Mouse (Mus musculus) stomach, embryonic 14.5 days (tissue): ENCODE measurements around the gene Pola2. TPM values are rescaled to one million over a fixed set of nuclear protein-coding genes. Genes with fewer than 3 reads are reported as not detected.

ENCODE experiments used
- ATAC-seq: fragments of 200-750 bp; cut with Nextera tagmentation; 2 replicates; pipeline ENCODE4 v1.8.0; 2017; ENCODE audit warnings: low read depth, moderate TSS enrichment; ENCODE audit not compliant: insufficient number of reproducible peaks, insufficient read depth, low FRiP score
- H3K27ac ChIP-seq: fragments of 300-500 bp; sonication (generic); 2 replicates; pipeline ENCODE4 v1.5.1; 2014; ENCODE audit warnings: mild to moderate bottlenecking, low read length, moderate library complexity, mixed read lengths
- H3K27me3 ChIP-seq: fragments of 300-500 bp; sonication (generic); 2 replicates; pipeline ENCODE4 v1.6.1; 2014; ENCODE audit warnings: low read length, control low read depth, mixed read lengths; ENCODE audit not compliant: control insufficient read depth, insufficient read depth
- H3K36me3 ChIP-seq: fragments of 300-500 bp; sonication (generic); 2 replicates; pipeline ENCODE4 v1.6.1; 2014; ENCODE audit warnings: mild to moderate bottlenecking, control low read depth, low read length, moderate library complexity, mixed read lengths; ENCODE audit not compliant: control insufficient read depth, insufficient read depth
- H3K4me1 ChIP-seq: fragments of 300-500 bp; sonication (generic); 2 replicates; pipeline ENCODE4 v1.6.1; 2014; ENCODE audit warnings: low read length, control low read depth, mixed read lengths; ENCODE audit not compliant: control insufficient read depth, insufficient read depth
- H3K4me2 ChIP-seq: fragments of 300-500 bp; sonication (generic); replicated peaks from 2 replicates; pipeline ENCODE4 v1.6.1; 2014; ENCODE audit warnings: low read depth, low read length, control low read depth
- H3K4me3 ChIP-seq: fragments of 300-500 bp; sonication (generic); 2 replicates; pipeline ENCODE4 v1.5.1; 2014; ENCODE audit warnings: low read depth, low read length, control low read depth
- H3K9ac ChIP-seq: fragments of 300-500 bp; sonication (generic); replicated peaks from 2 replicates; pipeline ENCODE4 v1.6.1; 2014; ENCODE audit warnings: low read depth, mild to moderate bottlenecking, control low read depth, low read length, moderate library complexity, mixed read lengths
- H3K9me3 ChIP-seq: fragments of 300-500 bp; sonication (generic); 2 replicates; pipeline ENCODE4 v1.6.1; 2016; ENCODE audit warnings: low read depth, low read length, control low read depth; ENCODE audit not compliant: control insufficient read depth
- WGBS: fragments of 180-500 bp; shearing (Covaris S2); extraction: QIAGEN DNeasy Blood & Tissue Kit; methylation state at CpG from one replicate; pipeline ENCODE4 v1.1.7; 2014; 5-methylcytosine and 5-hydroxymethylcytosine counted together
- polyA plus RNA-seq: library from polyadenylated mRNA; unstranded; fragments of >200 nt; fragmentation: Nextera tagmentation; extraction: Ambion mirVana; gene quantifications from 2 replicates; pipeline ENCODE4 v1.2.1, GENCODE M21; 2014

The Pola2 gene
- polyA plus RNA-seq, 1 experiment from 2014 or later, result 73.2 TPM

DNA sequence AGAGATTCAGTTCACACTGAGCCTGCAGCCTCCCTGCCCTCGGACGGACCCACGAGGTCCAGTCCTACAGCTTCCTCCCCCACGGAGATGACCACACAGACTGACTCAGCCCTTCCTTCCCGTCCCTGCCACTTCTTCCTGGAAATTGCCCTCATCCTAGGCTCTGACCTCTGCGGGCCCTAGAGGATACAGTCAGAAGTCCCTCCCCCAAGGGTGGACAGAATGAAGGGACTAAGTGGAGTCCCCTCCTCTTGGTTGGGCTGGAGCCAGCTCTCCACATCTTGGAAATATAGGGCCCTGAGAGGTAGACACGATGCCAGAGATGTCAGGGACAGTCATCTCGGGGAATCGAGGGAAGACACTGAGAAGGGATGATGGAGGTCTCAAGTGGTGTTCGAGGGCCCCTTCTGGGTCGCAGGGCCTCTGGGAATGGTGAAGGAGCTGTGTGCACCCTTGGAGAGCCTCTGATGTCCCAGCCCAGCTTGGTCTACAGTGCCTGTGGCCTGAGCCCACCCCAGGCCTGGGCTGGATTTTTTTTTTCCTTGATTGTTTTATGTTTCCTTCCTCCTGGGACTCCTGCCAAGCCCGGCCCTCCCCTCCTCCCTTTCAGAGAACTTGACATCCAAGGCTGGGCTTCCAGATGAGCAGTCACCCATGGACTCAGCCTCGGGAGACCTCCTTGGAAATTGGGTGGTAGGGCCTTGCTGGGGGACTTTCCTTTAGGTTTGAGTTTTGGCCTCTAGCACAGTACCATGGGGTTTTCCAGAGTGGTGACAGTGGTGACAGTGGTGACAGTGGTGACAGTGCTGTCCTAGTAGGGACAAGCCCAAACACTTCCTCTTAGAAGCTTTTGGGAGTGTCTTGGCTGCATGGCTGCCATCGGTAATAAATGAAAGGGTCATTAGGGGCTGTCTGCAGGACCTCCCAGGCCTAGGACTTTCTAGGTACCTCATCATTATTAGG is 34.1 kb downstream of the Pola2 start:
- H3K27me3 ChIP-seq, result no peaks in the 10 kb centered on the region
- H3K27ac ChIP-seq, result peak overlapping the region; percentile 66
- H3K4me1 ChIP-seq, result peaks cover 16% of the 10 kb centered on the region
- no peak overlapping the region for H3K4me2 ChIP-seq
- no peak overlapping the region for H3K9ac ChIP-seq
- no peaks in the 10 kb centered on the region for H3K36me3 ChIP-seq
- peak; percentile 38; the same call in 1 of the 2 replicates for ATAC-seq
- H3K4me3 ChIP-seq, result no peak overlapping the region
- H3K9me3 ChIP-seq, result no peaks in the 10 kb centered on the region
- WGBS, result 48% methylated on average over 14 of the region's 14 CpGs

DNA sequence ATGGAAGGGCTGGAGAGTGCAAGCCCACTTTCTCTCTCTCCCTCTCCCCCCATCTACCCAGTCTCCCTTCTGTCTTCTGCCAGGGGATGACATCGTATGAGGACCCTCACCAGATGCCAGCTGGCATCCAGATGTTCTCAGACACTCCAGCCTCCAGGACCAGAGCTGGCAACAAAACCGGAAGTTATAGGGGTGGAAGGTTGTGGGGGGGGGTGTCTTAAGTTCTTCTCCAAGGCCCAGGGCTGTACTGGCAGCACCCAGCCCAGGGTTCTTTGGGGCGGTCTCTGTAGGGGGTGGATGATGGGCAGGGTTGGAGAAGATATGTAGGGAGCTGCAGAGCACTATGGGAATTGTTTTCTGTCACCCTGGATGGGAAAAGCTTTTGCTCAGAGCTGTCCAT is 35.5 kb downstream of the Pola2 start:
- WGBS, result 69% methylated on average over 3 of the region's 3 CpGs
- no peak overlapping the region for H3K9ac ChIP-seq
- H3K27me3 ChIP-seq, result no peaks in the 10 kb centered on the region
- no peak overlapping the region for H3K4me2 ChIP-seq
- ATAC-seq, result no peak
- no peak overlapping the region for H3K27ac ChIP-seq
- no peaks in the 10 kb centered on the region for H3K36me3 ChIP-seq
- no peaks in the 10 kb centered on the region for H3K9me3 ChIP-seq
- no peak overlapping the region for H3K4me3 ChIP-seq
- H3K4me1 ChIP-seq, result peaks cover 18% of the 10 kb centered on the region

DNA sequence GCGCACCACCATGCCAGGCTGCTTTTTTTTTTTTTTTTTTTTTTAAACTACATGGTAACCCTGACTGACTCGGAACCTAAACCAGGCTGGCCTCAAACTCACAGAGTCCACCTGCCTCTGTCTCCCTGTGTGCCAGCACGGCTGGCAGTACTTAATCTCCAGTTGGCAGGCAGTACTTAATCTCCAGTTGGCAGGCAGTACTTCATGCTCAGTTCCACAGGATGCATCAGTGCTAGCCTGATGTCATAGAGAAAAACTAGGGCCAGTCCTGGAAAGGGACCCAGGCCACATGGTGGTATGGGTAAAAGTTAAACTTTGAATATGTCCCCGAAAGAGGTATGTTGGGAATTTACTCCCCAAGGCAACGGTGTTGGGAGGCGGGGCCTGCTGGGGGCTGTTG is 35.9 kb downstream of the Pola2 start:
- H3K4me3 ChIP-seq, result no peak overlapping the region
- no peaks in the 10 kb centered on the region for H3K9me3 ChIP-seq
- no peak overlapping the region for H3K4me2 ChIP-seq
- H3K27ac ChIP-seq, result no peak overlapping the region
- no peaks in the 10 kb centered on the region for H3K36me3 ChIP-seq
- H3K27me3 ChIP-seq, result no peaks in the 10 kb centered on the region
- H3K9ac ChIP-seq, result no peak overlapping the region
- 66% methylated on average over 6 of the region's 6 CpGs for WGBS
- ATAC-seq, result no peak
- peaks cover 19% of the 10 kb centered on the region for H3K4me1 ChIP-seq

DNA sequence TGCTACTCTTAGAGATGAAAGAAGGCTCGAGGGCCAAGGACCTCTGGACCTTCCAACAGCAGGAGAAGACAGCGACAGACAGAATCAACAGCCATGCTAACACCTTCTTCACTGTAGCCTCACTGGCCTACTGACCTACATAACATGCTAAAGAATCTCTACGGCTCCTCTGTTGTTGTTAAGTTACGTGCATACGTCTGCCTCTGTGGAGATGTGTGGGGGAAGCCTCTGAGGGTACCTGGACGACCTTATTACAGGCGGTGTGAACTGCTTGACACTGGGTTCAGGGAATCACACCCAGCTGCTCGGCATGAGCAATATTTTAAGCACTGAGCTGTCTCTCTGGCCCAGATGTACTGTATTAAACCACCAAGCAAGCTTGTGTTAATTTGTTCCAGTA is 36.5 kb downstream of the Pola2 start:
- H3K4me1 ChIP-seq, result peaks cover 19% of the 10 kb centered on the region
- no peak overlapping the region for H3K27ac ChIP-seq
- 63% methylated on average over 8 of the region's 8 CpGs for WGBS

DNA sequence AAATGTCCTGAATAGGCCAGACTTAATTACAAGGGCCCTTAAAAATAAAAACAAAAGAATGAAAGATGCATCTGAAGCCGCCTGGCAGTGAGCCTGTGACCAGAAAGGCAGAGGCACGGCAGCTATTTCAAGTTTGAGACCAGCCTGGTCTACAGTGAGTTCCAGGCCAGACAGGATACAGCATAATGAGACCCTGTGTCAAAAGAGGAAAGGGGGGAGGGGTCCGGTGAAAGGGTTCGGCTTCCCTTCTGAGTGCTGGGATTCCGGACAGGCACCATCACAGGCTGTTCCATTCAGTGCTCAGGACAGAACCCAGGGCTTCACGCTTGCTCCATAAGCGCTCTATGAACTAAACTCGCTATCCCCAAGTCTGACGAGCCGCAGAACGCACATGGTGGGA is 37.0 kb downstream of the Pola2 start:
- WGBS, result 83% methylated on average over 11 of the region's 11 CpGs
- Histone ChIP-seq H3K27ac (no peak overlapping the region), H3K9me3 (no peaks in the 10 kb centered on the region), H3K36me3 (no peaks in the 10 kb centered on the region), H3K4me2 (no peak overlapping the region), H3K27me3 (no peaks in the 10 kb centered on the region), H3K4me1 (peaks cover 22% of the 10 kb centered on the region), H3K9ac (no peak overlapping the region), H3K4me3 (no peak overlapping the region)
- ATAC-seq, result no peak

More for the DNA sequence above, 36.5 kb downstream of the Pola2 start:
- Histone ChIP-seq H3K36me3 (no peaks in the 10 kb centered on the region), H3K4me2 (no peak overlapping the region), H3K27me3 (no peaks in the 10 kb centered on the region), H3K9me3 (no peaks in the 10 kb centered on the region), H3K9ac (no peak overlapping the region), H3K4me3 (no peak overlapping the region)
- ATAC-seq, result no peak

DNA sequence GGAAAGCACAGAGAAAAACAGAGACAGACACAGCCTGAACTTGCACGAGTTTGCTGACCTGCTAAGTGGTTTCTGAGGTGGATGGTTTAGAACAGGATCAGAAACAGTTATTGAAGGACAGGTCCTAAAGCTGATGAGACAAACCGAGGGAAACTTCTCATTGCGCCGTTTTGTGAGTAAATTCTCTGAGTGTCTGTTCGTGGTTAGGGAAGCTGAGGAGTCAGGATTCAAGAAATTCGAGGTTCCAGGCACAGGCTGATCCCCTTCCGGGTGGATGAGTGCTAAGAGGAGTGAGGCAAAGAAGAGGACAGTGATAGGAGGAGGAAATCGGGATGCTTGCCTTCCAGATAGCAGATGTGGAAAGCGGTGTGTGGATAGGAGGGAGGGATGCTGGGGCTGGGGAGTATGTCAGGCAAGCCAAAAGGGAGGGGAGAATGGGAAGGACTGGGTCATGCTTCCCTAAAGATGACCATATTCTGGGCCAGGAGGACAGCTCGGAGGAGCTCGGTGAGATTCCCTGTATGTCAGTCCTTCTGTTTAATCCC is 38.6 kb downstream of the Pola2 start:
- peak overlapping the region; percentile 97 for H3K4me2 ChIP-seq
- WGBS, result 29% methylated on average over 11 of the region's 11 CpGs
- no peak overlapping the region for H3K9ac ChIP-seq
- H3K4me3 ChIP-seq, result peak overlapping the region; percentile 45
- no peaks in the 10 kb centered on the region for H3K36me3 ChIP-seq
- ATAC-seq, result no peak
- H3K27ac ChIP-seq, result peak overlapping the region; percentile 34; the same call in 1 of the 2 replicates
- H3K9me3 ChIP-seq, result no peaks in the 10 kb centered on the region
- H3K4me1 ChIP-seq, result peaks cover 29% of the 10 kb centered on the region
- H3K27me3 ChIP-seq, result no peaks in the 10 kb centered on the region

DNA sequence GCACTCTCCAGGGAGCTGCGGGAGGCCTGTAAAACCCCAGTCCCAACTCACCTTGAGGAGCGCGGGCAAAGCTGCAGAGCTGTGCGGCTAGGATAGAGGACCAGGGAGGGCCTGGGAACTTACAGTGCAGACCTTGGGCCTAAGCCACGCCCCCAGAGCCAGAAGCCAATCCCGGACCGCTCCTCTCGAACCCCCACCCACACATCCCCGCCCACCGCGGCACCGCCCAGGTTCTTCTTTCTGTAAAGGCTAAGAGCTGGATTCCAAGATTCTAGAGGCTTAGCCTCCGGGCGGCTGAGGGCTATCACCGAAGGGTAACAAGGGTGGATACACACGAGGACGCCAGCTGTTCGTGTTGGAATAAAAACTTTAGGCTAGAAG is 39.3 kb downstream of the Pola2 start, which contains the start of gene Cdc42ep2:
Gene Cdc42ep2, minus strand, starts transcription at position 104 of the 381 bp plus-strand sequence.
- Histone ChIP-seq H3K9ac (peak within 1 kb of the TSS; percentile 25; the same call in 1 of the 2 replicates), H3K4me3 (peak within 1 kb of the TSS; percentile 45), H3K4me1 (peaks cover 25% of the 10 kb centered on the region), H3K4me2 (peak within 1 kb of the TSS; percentile 97), H3K9me3 (no peaks in the 10 kb centered on the region), H3K27me3 (no peaks in the 10 kb centered on the region), H3K27ac (peak within 1 kb of the TSS; percentile 62), H3K36me3 (no peaks in the 10 kb centered on the region)
- 1% methylated on average over 18 of the region's 18 CpGs for WGBS
- peak; percentile 95 for ATAC-seq

DNA sequence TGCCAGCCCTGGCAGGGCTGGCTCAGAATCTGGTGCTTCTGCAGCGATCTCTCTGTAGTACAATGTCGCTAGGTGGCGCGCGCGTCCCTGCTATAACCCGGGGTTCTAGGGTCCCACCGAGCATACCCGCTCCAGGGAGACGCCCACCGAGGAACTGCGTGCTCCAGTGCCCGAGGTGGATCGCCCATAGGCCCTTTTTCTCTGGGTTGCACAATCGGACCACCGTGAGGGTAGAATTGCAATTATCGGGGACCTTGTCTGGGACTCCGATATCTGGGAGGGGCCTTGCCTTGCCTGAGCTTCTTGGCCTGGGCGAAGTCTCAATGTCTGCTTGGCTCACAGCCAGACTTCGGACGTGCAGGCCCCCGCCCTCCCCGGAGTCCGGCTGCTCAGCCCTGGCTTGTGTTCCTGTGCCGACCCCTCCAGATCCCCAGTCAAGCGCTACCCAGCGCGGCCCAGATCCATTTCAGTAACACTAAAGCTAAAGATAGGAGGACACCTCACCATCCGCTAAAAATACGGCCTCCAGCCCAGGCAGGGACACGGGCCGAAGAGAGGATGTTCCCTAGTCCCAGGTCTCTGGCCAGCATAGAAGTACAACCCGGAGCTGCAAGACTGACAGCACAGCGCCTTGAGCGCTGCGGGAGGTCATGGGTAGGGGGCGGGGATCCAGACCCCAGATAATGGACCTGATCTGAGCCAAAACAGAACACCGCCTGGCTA is 39.9 kb downstream of the Pola2 start:
- Histone ChIP-seq H3K4me1 (peaks cover 20% of the 10 kb centered on the region), H3K27me3 (no peaks in the 10 kb centered on the region), H3K9me3 (no peaks in the 10 kb centered on the region), H3K27ac (peak overlapping the region; percentile 62), H3K36me3 (no peaks in the 10 kb centered on the region), H3K4me2 (peak overlapping the region; percentile 97), H3K4me3 (peak overlapping the region; percentile 45), H3K9ac (peak overlapping the region; percentile 25; the same call in 1 of the 2 replicates)
- ATAC-seq, result peak; percentile 72
- WGBS, result under 1% methylated on average over 38 of the region's 38 CpGs
